In genomic region chr13:92855901-92856300, GRCm38 (mm10) we compare ENCODE assay signal across 12 mouse cellular contexts. TPM values are rescaled to one million over a fixed set of nuclear protein-coding genes. Genes with fewer than 3 reads are reported as not detected.
A peak's percentile ranks its signal among the peaks of the same experiment; 100 is the strongest.
DNase-seq lines count a peak whose midpoint lies in the region; ATAC-seq and TF ChIP-seq lines count a peak whose summit lies in the region.
"Had no signal": no experiment of that assay in that cellular context is flagged by ENCODE, and none has a peak within 500 bp of the region (broad histone marks: within the 10 kb centered on the region; RNA-seq: fewer than 3 reads in every experiment).

No protein-coding gene starts in this region.

- peak; percentile 48 for TF ChIP-seq CTCF in liver, adult 2 months (IDR thresholded peaks at IDR 0.05; ENCODE audit: low read depth, low read length)

- H3K4me2 ChIP-seq in liver, embryonic 12.5 days = no peak overlapping the region
- H3K4me2 ChIP-seq: embryonic facial prominence, embryonic 15.5 days; heart, embryonic 13.5 days; intestine, embryonic 15.5 days had no signal

- WGBS in liver, adult 2 months = 81% methylated on average over 4 of the region's 4 CpGs
- WGBS in liver, embryonic 12.5 days (ENCODE audit: insufficient replicate concordance) = 71% methylated on average over 4 of the region's 4 CpGs

- no peak overlapping the region for H3K27ac ChIP-seq in liver, adult 2 months (replicated peaks; ENCODE audit: insufficient read depth, low read depth, low read length)
- no peak overlapping the region for H3K27ac ChIP-seq in liver, embryonic 12.5 days
- H3K27ac ChIP-seq: embryonic facial prominence, embryonic 15.5 days; heart, embryonic 13.5 days; intestine, embryonic 15.5 days had no signal

- no peak for TF ChIP-seq POLR2A in liver, adult 2 months (IDR thresholded peaks at IDR 0.05; ENCODE audit: extremely low read depth, insufficient read depth, low read length)

- DNase-seq in embryo, embryonic 10.5 days (ENCODE audit: low spot score) = peak; percentile 18
- no peak for DNase-seq in embryo, embryonic 10 days (ENCODE audit: low spot score)
- DNase-seq in liver, adult 2 months (ENCODE audit: extremely low read depth, low read depth, low spot score) = no peak
- DNase-seq in NIH3T3 (ENCODE audit: low read depth) = peak; percentile 14
- peak; percentile 30 for DNase-seq in retina, postnatal 1 day
- no peak for DNase-seq in ovary, postnatal 14 days (ENCODE audit: low spot score)
- no peak for DNase-seq in T-cell, adult 2 months (ENCODE audit: low spot score)
- DNase-seq: lung, postnatal 14 days had no signal

- H3K9ac ChIP-seq in liver, adult 2 months (ENCODE audit: low read depth, low read length) = no peak overlapping the region
- H3K9ac ChIP-seq in liver, embryonic 12.5 days = no peak overlapping the region
- H3K9ac ChIP-seq: embryonic facial prominence, embryonic 15.5 days; heart, embryonic 13.5 days; intestine, embryonic 15.5 days had no signal

- H3K4me1 ChIP-seq in liver, adult 2 months (ENCODE audit: control insufficient read depth, insufficient read depth, low read length) = no peaks in the 10 kb centered on the region
- H3K4me1 ChIP-seq in liver, embryonic 12.5 days = peaks cover 10% of the 10 kb centered on the region
- H3K4me1 ChIP-seq: embryonic facial prominence, embryonic 15.5 days; intestine, embryonic 15.5 days had no signal

- ATAC-seq in liver, embryonic 12.5 days = no peak
- ATAC-seq: intestine, embryonic 15.5 days had no signal

- no peaks in the 10 kb centered on the region for H3K79me2 ChIP-seq in liver, adult 2 months (ENCODE audit: control insufficient read depth, insufficient read depth, low read length)

- no peak overlapping the region for H3K4me3 ChIP-seq in liver, adult 2 months (ENCODE audit: insufficient read depth, low read depth, low read length)
- H3K4me3 ChIP-seq in liver, embryonic 12.5 days = no peak overlapping the region
- H3K4me3 ChIP-seq: embryonic facial prominence, embryonic 15.5 days; heart, embryonic 13.5 days; intestine, embryonic 15.5 days had no signal

- no peaks in the 10 kb centered on the region for H3K9me3 ChIP-seq in liver, embryonic 12.5 days (replicated peaks)
- H3K9me3 ChIP-seq: embryonic facial prominence, embryonic 15.5 days; heart, embryonic 13.5 days; intestine, embryonic 15.5 days had no signal

- peaks cover 11% of the 10 kb centered on the region; the same call in 1 of the 2 replicates for H3K36me3 ChIP-seq in liver, adult 2 months (ENCODE audit: control insufficient read depth, insufficient read depth, low read length)
- H3K36me3 ChIP-seq in liver, embryonic 12.5 days = peaks cover 38% of the 10 kb centered on the region

- H3K27me3 ChIP-seq in liver, adult 2 months (ENCODE audit: control insufficient read depth, insufficient read depth, low read length) = no peaks in the 10 kb centered on the region
- no peaks in the 10 kb centered on the region for H3K27me3 ChIP-seq in liver, embryonic 12.5 days (replicated peaks)
- H3K27me3 ChIP-seq: embryonic facial prominence, embryonic 15.5 days; heart, embryonic 13.5 days; intestine, embryonic 15.5 days had no signal

RNA-seq across cellular contexts. Expression of gene Mtx3, which starts 11.3 kb away (rescaled TPM):
- total RNA-seq in liver, adult 2 months (2014; rRNA removed) = 10.4 and 12.3 TPM in 2 replicates
- polyA plus RNA-seq in liver, adult 2 months (2012; rRNA removed) = 2.6 TPM in 2 replicates
- 1.1 TPM in 2 replicates for polyA plus RNA-seq in liver, embryonic 12.5 days (2016; fragmentation: Nextera tagmentation; extraction: Ambion mirVana)

Comparison
In these comparisons a context has a peak if more than half of its experiments do, and no peak if none do; other contexts are left out.
1. DNase-seq: peak in embryo, embryonic 10.5 days (single experiment), NIH3T3 (single experiment) and retina, postnatal 1 day (single experiment); none in embryo, embryonic 10 days (single experiment), liver, adult 2 months (single experiment), ovary, postnatal 14 days (single experiment) and T-cell, adult 2 months (single experiment).